Mouse (Mus musculus): ENCODE measurements around the gene Rpl5. TPM values are rescaled to one million over a fixed set of nuclear protein-coding genes. Genes with fewer than 3 reads are reported as not detected.

Gene Rpl5
- total RNA-seq, 2 experiments from 2014 or later = 71.3 to 78.0 TPM

DNA sequence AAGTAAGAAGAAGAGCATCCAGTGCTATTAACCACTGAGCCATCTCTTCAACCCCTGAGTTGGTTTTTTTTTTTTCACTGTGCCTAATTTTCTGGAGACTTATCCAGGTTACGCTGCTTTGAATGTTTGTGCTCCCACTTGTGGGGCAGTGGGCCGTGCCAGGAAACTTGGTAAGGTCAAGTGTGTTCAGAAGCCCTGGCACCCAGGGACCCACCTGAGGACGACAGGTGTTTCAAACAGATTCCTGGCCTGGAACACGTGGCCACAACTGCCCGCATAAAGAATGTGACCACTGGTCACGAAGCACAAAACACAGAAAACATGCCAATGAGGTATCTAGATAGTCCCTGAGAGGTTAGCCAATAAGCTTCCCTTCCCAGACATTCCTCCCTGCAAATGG is 43.2 kb downstream of the Rpl5 start:
- DNase-seq = no peak

DNA sequence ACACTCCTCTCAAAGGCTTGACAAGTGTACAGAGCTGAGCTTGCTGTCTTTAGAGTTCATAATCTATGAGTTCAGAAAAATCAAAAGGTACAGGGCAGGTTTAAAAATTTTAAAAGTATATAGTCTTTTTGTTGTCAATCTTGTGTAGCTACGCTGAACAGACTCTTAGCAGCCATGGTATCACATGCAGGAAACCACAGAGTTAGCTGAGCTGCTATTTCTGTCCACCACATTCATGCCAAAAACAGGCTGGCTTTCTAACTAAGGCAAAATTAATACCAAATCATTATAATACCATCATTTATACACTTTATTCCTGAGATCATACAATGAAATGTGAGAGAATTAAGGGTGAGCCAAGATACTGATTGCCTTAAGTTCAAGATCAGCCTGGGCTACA is 46.2 kb downstream of the Rpl5 start:
- DNase-seq = no peak

DNA sequence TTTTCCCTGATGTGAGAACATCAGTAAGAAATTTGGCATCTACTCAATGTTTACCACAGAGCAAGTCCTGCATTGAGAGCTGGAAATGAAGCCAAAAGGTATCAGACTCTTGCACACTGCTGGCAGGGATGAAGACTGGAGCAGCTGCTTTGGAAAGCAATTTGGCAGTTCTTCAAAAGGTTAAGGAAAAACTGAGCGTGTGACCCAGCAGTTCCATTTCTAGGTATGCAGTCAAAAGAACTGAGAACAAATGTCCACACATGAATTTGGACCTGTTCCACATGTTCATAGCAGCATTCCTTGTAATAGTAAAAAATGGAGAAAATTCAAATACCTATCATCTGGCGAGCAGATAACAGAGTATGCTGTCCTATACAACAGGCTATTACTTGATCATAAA is 47.2 kb downstream of the Rpl5 start:
- no peak for DNase-seq

DNA sequence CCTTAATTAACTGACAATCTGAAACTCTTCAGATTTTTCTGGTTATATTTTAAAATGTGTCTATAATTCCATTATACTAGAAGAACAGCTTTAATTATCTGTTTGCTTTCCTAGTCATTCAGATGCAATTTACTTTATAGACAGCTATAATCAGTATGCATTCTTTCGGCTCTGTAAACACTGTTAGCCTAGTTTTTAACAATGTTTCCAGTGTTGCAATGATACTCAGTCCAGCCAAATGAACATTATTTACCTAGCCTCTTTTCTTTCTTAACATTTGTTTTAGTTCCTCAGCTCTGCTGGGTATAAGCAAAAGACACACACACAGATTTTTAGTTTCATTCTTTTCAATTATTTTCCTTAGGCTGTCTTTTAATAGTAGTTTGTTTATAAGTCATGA is 48.6 kb downstream of the Rpl5 start:
- no peak for DNase-seq

DNA sequence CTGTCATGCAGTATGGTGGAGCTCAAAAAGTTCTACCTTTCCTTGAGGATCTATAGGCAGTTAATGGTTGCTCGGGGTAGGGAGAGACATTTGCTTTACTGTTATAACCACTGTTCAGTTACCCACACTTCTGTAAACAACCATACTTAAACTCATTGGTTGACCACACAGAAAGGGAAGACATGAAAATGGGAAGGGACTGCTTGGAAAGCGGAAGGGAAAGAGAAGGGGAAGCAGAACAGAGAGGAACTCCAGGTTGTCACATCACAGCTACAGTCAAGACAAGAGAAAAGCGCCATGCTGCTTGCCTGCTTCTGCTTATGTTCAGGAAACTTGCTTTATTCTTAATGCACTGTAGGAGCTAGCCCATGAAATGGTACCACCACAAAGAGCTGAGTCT is 49.3 kb downstream of the Rpl5 start:
- no peak for DNase-seq

DNA sequence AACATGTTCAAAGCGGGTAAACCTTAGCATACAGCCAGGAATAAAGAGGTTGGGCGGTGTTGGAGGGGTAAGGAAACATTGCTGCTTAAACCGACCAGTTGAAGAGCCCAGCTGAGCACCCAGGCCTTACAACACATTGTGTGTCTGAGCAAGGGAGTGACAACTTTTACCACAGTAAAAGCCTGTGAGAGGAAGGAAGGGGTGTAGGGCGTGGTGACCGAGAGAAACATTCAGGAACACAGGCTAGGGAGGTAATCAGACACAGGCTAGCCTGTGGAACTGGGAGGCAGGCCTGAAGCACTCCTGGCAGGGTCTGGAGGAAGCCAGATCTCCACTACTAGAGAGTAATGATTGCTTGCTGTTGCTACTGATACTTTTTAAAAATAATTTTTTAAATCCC is 50.3 kb downstream of the Rpl5 start:
- DNase-seq = no peak

Other genes with a start within 250 kb of the Rpl5 start
- not detected for gene Gfi1, start 174.5 kb upstream of the Rpl5 start, total RNA-seq (2021)
- not detected for gene Ube2d2b, start 70.4 kb upstream of the Rpl5 start, total RNA-seq (2021)
- gene Evi5, start 25.4 kb upstream of the Rpl5 start, total RNA-seq (2021) = 10 to 100 TPM; 57.9 to 58.4 TPM
- gene Fam69a, start 86.6 kb downstream of the Rpl5 start, total RNA-seq (2021) = 10 to 100 TPM; 32.9 to 39.3 TPM
- 10 to 100 TPM; 49.2 to 52.4 TPM for gene Mtf2, start 165.2 kb downstream of the Rpl5 start, total RNA-seq (2021)
- gene Tmed5, start 232.1 kb downstream of the Rpl5 start, total RNA-seq (2021) = 10 to 100 TPM; 23.9 to 25.0 TPM
- gene Ccdc18, start 232.4 kb downstream of the Rpl5 start, total RNA-seq (2021) = 1 to 10 TPM; 1.0 to 1.5 TPM